Mouse (Mus musculus) MEL (cell line): ENCODE data around the gene Aldh3b3.

Experiments used
- CTCF ChIP-seq, 3 experiments: IDR thresholded peaks in 2 of 3; conservative IDR thresholded peaks in 1 of 3; 2 replicates each; pipeline ENCODE4 v1.5.1; 2011 to 2012; ENCODE audit warnings: low read length in 3 of 3, low read depth in 2 of 3, mild to moderate bottlenecking in 2 of 3, improper control_type of control experiment in 1 of 3, inconsistent platforms in 1 of 3, mixed read lengths in 1 of 3, moderate library complexity in 1 of 3; ENCODE audit not compliant: control insufficient read depth in 1 of 3, insufficient read depth in 1 of 3, poor library complexity in 1 of 3, severe bottlenecking in 1 of 3
- NRF1 ChIP-seq: IDR thresholded peaks from 2 replicates; pipeline ENCODE4 v1.6.1; 2014; ENCODE audit warnings: low read depth, mild to moderate bottlenecking, inconsistent platforms, low read length, improper control_type of control experiment, moderate library complexity; ENCODE audit not compliant: poor library complexity, insufficient read depth, severe bottlenecking
- POLR2AphosphoS2 ChIP-seq: IDR thresholded peaks from 2 replicates; pipeline ENCODE4 v1.6.1; 2011; ENCODE audit warnings: low read length, improper control_type of control experiment
- TCF12 ChIP-seq: IDR thresholded peaks from 2 replicates; pipeline ENCODE4 v1.6.1; 2014; ENCODE audit warnings: low read depth, mild to moderate bottlenecking, inconsistent platforms, low read length, improper control_type of control experiment, moderate library complexity

GRCm38 (mm10) chr19:3997231-3997630 is 38.8 kb downstream of the Aldh3b3 start:
- TF ChIP-seq TCF12, result no peak
- TF ChIP-seq CTCF (IDR thresholded peaks at IDR 0.05 in 2 of 3, conservative IDR thresholded peaks at IDR 0.05 in 1 of 3; ENCODE audit: control insufficient read depth in 1 of 3, insufficient read depth in 1 of 3, low read depth in 2 of 3, low read length in 3 of 3, poor library complexity in 1 of 3, severe bottlenecking in 1 of 3), result no peak
- no peak for TF ChIP-seq NRF1
- no peak for TF ChIP-seq POLR2AphosphoS2
